Mouse (Mus musculus) MEL (cell line): ENCODE measurements around the gene Gdap1l1.

Source experiments
- CTCF ChIP-seq, 3 experiments: IDR thresholded peaks in 2 of 3; conservative IDR thresholded peaks in 1 of 3; 2 replicates each; pipeline ENCODE4 v1.5.1; 2011 to 2012; ENCODE audit warnings: low read length in 3 of 3, low read depth in 2 of 3, mild to moderate bottlenecking in 2 of 3, improper control_type of control experiment in 1 of 3, inconsistent platforms in 1 of 3, mixed read lengths in 1 of 3, moderate library complexity in 1 of 3; ENCODE audit not compliant: control insufficient read depth in 1 of 3, insufficient read depth in 1 of 3, poor library complexity in 1 of 3, severe bottlenecking in 1 of 3
- EP300 ChIP-seq, 2 experiments: IDR thresholded peaks; 2 replicates each; pipeline ENCODE4 v1.6.1; 2011; ENCODE audit warnings: improper control_type of control experiment in 2 of 2, low read length in 2 of 2, low read depth in 1 of 2, mild to moderate bottlenecking in 1 of 2
- MEF2A ChIP-seq: IDR thresholded peaks from 2 replicates; pipeline ENCODE4 v1.6.1; 2014; ENCODE audit warnings: low read depth, mild to moderate bottlenecking, inconsistent platforms, low read length, improper control_type of control experiment; ENCODE audit not compliant: poor library complexity, insufficient replicate concordance, severe bottlenecking; ENCODE audit errors: extremely low read depth
- POLR2A ChIP-seq, 2 experiments: IDR thresholded peaks; 2 replicates each; pipeline ENCODE4 v1.6.1; 2011 to 2012; ENCODE audit warnings: low read length in 2 of 2, mild to moderate bottlenecking in 2 of 2, control low read depth in 1 of 2, improper control_type of control experiment in 1 of 2, low read depth in 1 of 2, moderate library complexity in 1 of 2; ENCODE audit not compliant: control insufficient read depth in 1 of 2, insufficient read depth in 1 of 2, poor library complexity in 1 of 2

DNA sequence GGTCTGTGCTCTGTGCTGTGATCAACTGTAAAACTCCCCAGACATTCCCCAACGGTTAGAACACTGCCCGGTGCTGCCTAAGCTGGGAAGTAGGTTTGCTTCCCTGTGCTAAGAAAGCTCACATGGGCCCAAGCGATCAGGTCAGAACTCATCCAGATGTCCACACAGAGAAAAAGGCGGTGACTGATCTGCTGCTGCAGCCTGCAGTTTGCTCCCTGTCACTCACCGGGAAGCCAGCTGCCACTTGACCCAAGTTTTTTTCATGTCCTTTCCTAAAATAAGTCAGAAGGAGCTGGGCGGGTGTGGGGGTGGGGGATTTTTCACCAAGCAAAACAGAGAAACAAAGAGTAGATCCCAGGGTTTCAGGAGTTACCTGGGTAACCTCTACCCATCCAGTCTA is 26.3 kb downstream of the Gdap1l1 start:
- TF ChIP-seq MEF2A, result no peak
- no peak for TF ChIP-seq CTCF (IDR thresholded peaks at IDR 0.05 in 2 of 3, conservative IDR thresholded peaks at IDR 0.05 in 1 of 3; ENCODE audit: control insufficient read depth in 1 of 3, insufficient read depth in 1 of 3, low read depth in 2 of 3, low read length in 3 of 3, poor library complexity in 1 of 3, severe bottlenecking in 1 of 3)
- no peak for TF ChIP-seq POLR2A (IDR thresholded peaks at IDR 0.05; ENCODE audit: control insufficient read depth in 1 of 2, insufficient read depth in 1 of 2, low read depth in 1 of 2, low read length in 2 of 2, poor library complexity in 1 of 2)
- no peak for TF ChIP-seq EP300 (IDR thresholded peaks at IDR 0.05; ENCODE audit: low read depth in 1 of 2, low read length in 2 of 2)
